Mouse (Mus musculus) small intestine, adult 2 months (tissue): ENCODE measurements around the gene Bcap31.

ENCODE experiments used
- CTCF ChIP-seq: fragments of 200-500 bp; IDR thresholded peaks from 2 replicates; pipeline ENCODE4 v1.5.1; 2012; ENCODE audit warnings: low read depth, mild to moderate bottlenecking, control low read depth, inconsistent platforms, low read length, moderate library complexity, mixed read lengths; ENCODE audit not compliant: insufficient replicate concordance, insufficient read length; ENCODE audit errors: extremely low read depth
- POLR2A ChIP-seq: fragments of 200-500 bp; IDR thresholded peaks from 2 replicates; pipeline ENCODE4 v1.6.1; 2012; ENCODE audit warnings: low read depth, mild to moderate bottlenecking, control low read depth, inconsistent platforms, low read length, moderate library complexity

GRCm38 (mm10) chrX:73758611-73759290 is 42.8 kb upstream of the Bcap31 start:
- no peak for TF ChIP-seq CTCF
- no peak for TF ChIP-seq POLR2A
